Mouse (Mus musculus) small intestine, adult 2 months (tissue): Measurements from ENCODE around the gene Gm17482. TPM values are rescaled to one million over a fixed set of nuclear protein-coding genes. Genes with fewer than 3 reads are reported as not detected.

Source experiments
- H3K27ac ChIP-seq: fragments of 200-500 bp; 2 replicates; pipeline ENCODE4 v1.5.1; 2012; ENCODE audit warnings: low read depth, low read length, control low read depth, inconsistent platforms; ENCODE audit not compliant: insufficient read depth
- H3K27me3 ChIP-seq: fragments of 200-500 bp; 2 replicates; pipeline ENCODE4 v1.6.1; 2012; ENCODE audit warnings: mild to moderate bottlenecking, moderate library complexity, low read length, inconsistent platforms; ENCODE audit not compliant: control insufficient read depth, insufficient read depth
- H3K36me3 ChIP-seq: fragments of 200-500 bp; 2 replicates; pipeline ENCODE4 v1.6.1; 2012; ENCODE audit warnings: mild to moderate bottlenecking, low read length, control low read depth, inconsistent platforms; ENCODE audit not compliant: control insufficient read depth, insufficient read depth
- H3K4me1 ChIP-seq: fragments of 200-500 bp; 2 replicates; pipeline ENCODE4 v1.6.1; 2012; ENCODE audit warnings: low read length, inconsistent platforms, mixed read lengths; ENCODE audit not compliant: control insufficient read depth, insufficient read depth, insufficient read length
- H3K4me3 ChIP-seq: fragments of 200-500 bp; 2 replicates; pipeline ENCODE4 v1.5.1; 2012; ENCODE audit warnings: low read depth, mild to moderate bottlenecking, control low read depth, inconsistent platforms, low read length, moderate library complexity
- CTCF ChIP-seq: fragments of 200-500 bp; IDR thresholded peaks from 2 replicates; pipeline ENCODE4 v1.5.1; 2012; ENCODE audit warnings: low read depth, mild to moderate bottlenecking, control low read depth, inconsistent platforms, low read length, moderate library complexity, mixed read lengths; ENCODE audit not compliant: insufficient replicate concordance, insufficient read length; ENCODE audit errors: extremely low read depth
- POLR2A ChIP-seq: fragments of 200-500 bp; IDR thresholded peaks from 2 replicates; pipeline ENCODE4 v1.6.1; 2012; ENCODE audit warnings: low read depth, mild to moderate bottlenecking, control low read depth, inconsistent platforms, low read length, moderate library complexity
- WGBS: fragments of 180-500 bp; shearing (Covaris S2); methylation state at CpG from one replicate; pipeline ENCODE4 v1.1.7; 2018; 5-methylcytosine and 5-hydroxymethylcytosine counted together
- polyA plus RNA-seq: library from polyadenylated mRNA; depleted of rRNA; stranded (reverse); fragments of >200 nt; gene quantifications from 2 replicates; pipeline ENCODE4 v1.2.3, GENCODE M21; 2012

Gm17482 gene
- polyA plus RNA-seq, 1 experiment = not detected

GRCm38 (mm10) chr6:115275116-115275815 lies 48.1 kb downstream of the Gm17482 start:
- Histone ChIP-seq H3K36me3 (no peaks in the 10 kb centered on the region), H3K27ac (no peak overlapping the region), H3K27me3 (no peaks in the 10 kb centered on the region), H3K4me3 (no peak overlapping the region), H3K4me1 (no peaks in the 10 kb centered on the region)
- WGBS = 89% methylated on average over 10 of the region's 10 CpGs
- TF ChIP-seq POLR2A (no peak), CTCF (no peak)

GRCm38 (mm10) chr6:115278086-115278485 lies 50.9 kb downstream of the Gm17482 start:
- H3K27ac ChIP-seq = no peak overlapping the region
- 86% methylated on average over 8 of the region's 8 CpGs for WGBS
- TF ChIP-seq CTCF (no peak), POLR2A (no peak)
- H3K36me3 ChIP-seq = no peaks in the 10 kb centered on the region
- H3K4me3 ChIP-seq = no peak overlapping the region
- H3K27me3 ChIP-seq = no peaks in the 10 kb centered on the region
- H3K4me1 ChIP-seq = no peaks in the 10 kb centered on the region

GRCm38 (mm10) chr6:115279639-115280038 lies 52.5 kb downstream of the Gm17482 start:
- H3K27me3 ChIP-seq = no peaks in the 10 kb centered on the region
- no peak overlapping the region for H3K4me3 ChIP-seq
- no peak overlapping the region for H3K27ac ChIP-seq
- no peak for TF ChIP-seq CTCF
- TF ChIP-seq POLR2A = no peak
- H3K4me1 ChIP-seq = no peaks in the 10 kb centered on the region
- WGBS = 71% methylated on average over 2 of the region's 2 CpGs
- H3K36me3 ChIP-seq = no peaks in the 10 kb centered on the region

DNA sequence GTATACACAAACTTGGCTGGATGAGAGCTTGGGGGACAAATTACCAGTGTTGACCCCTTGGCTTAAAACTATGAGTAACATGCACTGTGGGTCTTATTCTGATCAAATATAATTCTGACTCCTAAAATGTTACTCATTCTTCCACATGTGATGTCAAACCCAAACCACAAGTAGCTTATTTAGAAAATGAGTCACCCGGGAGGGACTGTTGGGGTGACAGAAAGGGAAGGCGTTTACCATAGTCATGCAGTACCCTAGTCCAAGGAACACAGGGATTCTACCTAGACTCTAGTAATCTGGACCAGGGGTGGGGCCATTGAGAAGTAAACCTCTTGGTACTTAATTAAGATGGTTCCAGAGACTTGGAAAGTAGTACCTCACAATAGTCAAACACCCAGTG lies 57.0 kb downstream of the Gm17482 start:
- no peaks in the 10 kb centered on the region for H3K36me3 ChIP-seq
- no peaks in the 10 kb centered on the region for H3K4me1 ChIP-seq
- no peak overlapping the region for H3K4me3 ChIP-seq
- WGBS = 76% methylated on average over 2 of the region's 2 CpGs
- H3K27me3 ChIP-seq = no peaks in the 10 kb centered on the region
- no peak overlapping the region for H3K27ac ChIP-seq
- TF ChIP-seq CTCF (no peak), POLR2A (no peak)

GRCm38 (mm10) chr6:115286441-115286840 lies 59.3 kb downstream of the Gm17482 start:
- Histone ChIP-seq H3K27ac (no peak overlapping the region), H3K4me3 (no peak overlapping the region), H3K27me3 (no peaks in the 10 kb centered on the region), H3K36me3 (no peaks in the 10 kb centered on the region), H3K4me1 (no peaks in the 10 kb centered on the region)
- WGBS = 81% methylated on average over 6 of the region's 6 CpGs
- no peak for TF ChIP-seq CTCF

DNA sequence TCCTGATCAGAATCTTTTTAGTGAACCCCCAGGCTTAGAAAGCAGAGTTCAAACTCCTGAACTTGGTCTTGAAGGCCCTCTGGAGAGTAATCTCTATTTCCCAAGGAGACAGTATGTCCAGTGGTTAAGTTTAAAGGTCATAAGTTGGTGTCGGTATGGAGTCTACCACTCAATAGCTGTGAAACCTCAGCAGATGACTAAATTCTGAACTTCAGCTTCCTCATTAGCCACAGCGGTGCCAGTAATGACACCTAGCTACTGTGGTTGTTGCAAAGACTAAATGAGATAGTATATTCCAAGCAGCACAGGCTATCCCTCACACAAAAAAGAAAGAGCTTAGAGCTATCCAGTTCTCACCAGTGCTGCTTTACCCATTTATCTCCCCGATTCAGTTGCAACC lies 61.1 kb downstream of the Gm17482 start:
- no peak overlapping the region for H3K4me3 ChIP-seq
- H3K27me3 ChIP-seq = no peaks in the 10 kb centered on the region
- H3K36me3 ChIP-seq = no peaks in the 10 kb centered on the region
- no peaks in the 10 kb centered on the region for H3K4me1 ChIP-seq
- TF ChIP-seq CTCF (no peak), POLR2A (no peak)
- H3K27ac ChIP-seq = no peak overlapping the region
- WGBS = 71% methylated on average over 3 of the region's 3 CpGs

DNA sequence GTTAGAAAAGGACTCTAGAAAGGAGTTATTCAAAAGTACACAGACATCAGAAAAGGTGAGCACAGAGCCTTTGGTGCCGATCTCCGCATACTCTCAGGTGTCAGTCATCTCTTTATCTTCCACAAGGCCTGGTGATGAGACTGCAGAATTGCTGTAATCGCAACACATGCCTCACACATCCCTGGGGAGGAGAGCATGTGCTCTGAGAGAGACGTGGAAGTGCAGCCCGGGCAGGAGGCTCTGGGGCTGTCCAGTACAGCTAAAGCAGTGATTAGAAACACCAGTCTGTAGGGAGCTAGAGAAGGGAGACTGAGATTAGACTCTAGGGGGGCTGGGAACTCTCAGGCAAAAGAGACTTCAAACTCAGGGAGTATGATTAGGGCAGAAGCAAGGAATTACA lies 63.4 kb downstream of the Gm17482 start:
- no peak overlapping the region for H3K27ac ChIP-seq
- H3K36me3 ChIP-seq = no peaks in the 10 kb centered on the region
- H3K27me3 ChIP-seq = no peaks in the 10 kb centered on the region
- TF ChIP-seq POLR2A (no peak), CTCF (no peak)
- 88% methylated on average over 5 of the region's 5 CpGs for WGBS
- H3K4me1 ChIP-seq = no peaks in the 10 kb centered on the region
- H3K4me3 ChIP-seq = no peak overlapping the region

- 84% methylated on average over 2 of the region's 2 CpGs for WGBS
- Histone ChIP-seq H3K36me3 (no peaks in the 10 kb centered on the region), H3K27me3 (no peaks in the 10 kb centered on the region), H3K4me3 (no peak overlapping the region), H3K4me1 (no peaks in the 10 kb centered on the region), H3K27ac (no peak overlapping the region)
- TF ChIP-seq CTCF (no peak), POLR2A (no peak)
These were observed 63.9 kb downstream of the Gm17482 start for GRCm38 (mm10) chr6:115291068-115291467.
